Mouse (Mus musculus) liver, embryonic 14.5 days (tissue): ENCODE data around the gene Dexi.

Experiments
- CTCF ChIP-seq: IDR thresholded peaks from 2 replicates; pipeline ENCODE4 v1.5.1; 2016; ENCODE audit warnings: antibody characterized with exemption, low read depth, control low read depth
- EP300 ChIP-seq: IDR thresholded peaks from 2 replicates; pipeline ENCODE4 v1.6.1; 2016; ENCODE audit warnings: antibody characterized with exemption, low read depth

DNA sequence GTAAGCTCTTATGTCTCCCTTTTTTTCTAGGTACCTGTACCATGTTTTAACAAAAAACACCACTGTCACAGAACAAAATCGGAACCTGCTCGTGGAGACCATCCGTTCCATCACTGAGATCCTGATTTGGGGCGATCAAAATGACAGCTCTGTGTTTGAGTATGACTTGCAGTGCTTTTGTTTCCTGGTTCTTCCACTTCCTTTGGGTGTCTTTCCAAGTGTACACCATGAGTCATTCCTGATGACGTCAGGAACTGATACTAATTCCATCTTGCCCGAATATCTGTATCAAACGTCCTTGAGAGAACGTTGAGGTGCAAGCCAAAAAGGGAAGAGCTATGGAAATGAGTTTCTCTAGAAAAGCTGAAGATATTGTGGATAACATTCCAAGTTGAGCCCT, 17.1 kb upstream of the Dexi start:
- no peak for TF ChIP-seq CTCF
- no peak for TF ChIP-seq EP300
